Mouse (Mus musculus): ENCODE measurements around the gene Zfp69.

DNA sequence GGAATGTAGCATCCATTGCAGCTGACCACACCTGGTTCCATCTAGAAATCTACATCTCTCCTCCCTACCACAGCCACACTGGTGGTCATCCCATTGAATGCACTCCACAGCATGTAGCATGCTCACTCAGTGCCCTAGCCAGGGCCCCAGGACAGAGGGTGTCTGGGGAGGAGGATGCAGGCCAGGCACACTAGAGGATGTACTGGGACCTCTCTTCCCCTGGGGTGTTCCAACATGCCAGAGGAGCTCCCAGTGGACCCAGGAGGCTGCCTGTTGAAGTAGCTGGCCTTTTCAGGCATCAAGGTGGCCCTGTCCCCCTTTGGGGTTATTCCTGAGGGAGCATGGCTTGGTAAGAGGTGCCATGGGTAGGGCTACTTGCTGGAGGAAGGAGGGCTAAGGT lies 59.5 kb downstream of the Zfp69 start:
- TF ChIP-seq CTCF (IDR thresholded peaks at IDR 0.05; ENCODE audit: insufficient read depth, low read depth, low read length) (no peak), POLR2A (IDR thresholded peaks at IDR 0.05; ENCODE audit: insufficient read depth, low read depth, low read length) (no peak)
